Mouse (Mus musculus): ENCODE data around the gene Ghrhr.

Ghrhr gene

DNA sequence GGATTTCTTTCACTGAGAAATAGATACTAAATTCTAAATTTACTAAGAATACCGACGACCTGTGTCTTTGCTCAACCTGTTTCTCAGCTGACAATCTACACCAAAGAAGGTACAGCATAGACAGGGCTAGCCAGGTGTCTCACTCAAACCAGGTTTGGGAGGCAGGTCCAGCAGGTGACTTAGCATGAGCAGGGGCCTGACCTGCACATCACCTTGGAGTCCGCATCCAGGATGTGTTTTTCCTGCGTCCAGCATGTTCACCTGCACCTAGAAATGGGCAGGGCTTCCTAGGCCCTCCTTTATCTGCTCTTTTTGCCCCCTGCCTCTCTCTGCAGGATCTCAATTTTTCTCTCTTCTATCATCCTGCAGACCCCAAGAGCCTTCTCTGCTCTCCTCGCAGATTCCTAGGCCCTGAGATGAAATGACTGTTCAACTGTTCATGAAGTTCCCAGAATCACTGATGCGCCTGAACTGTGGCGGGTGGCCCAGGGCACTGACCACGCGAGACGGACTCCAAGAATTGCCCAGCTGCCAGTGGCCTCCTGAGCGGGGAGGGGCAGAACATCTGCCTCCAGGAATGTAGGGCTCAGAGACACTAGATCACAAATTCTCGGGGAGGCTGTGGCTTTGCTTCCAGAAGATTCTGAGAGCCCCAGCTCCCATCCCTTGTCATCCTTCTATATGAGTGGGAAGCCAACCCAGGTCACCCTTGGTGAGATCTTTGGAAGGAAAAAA, 22.2 kb upstream of the Ghrhr start:
- DNase-seq (ENCODE audit: low spot score): peak; percentile 37

DNA sequence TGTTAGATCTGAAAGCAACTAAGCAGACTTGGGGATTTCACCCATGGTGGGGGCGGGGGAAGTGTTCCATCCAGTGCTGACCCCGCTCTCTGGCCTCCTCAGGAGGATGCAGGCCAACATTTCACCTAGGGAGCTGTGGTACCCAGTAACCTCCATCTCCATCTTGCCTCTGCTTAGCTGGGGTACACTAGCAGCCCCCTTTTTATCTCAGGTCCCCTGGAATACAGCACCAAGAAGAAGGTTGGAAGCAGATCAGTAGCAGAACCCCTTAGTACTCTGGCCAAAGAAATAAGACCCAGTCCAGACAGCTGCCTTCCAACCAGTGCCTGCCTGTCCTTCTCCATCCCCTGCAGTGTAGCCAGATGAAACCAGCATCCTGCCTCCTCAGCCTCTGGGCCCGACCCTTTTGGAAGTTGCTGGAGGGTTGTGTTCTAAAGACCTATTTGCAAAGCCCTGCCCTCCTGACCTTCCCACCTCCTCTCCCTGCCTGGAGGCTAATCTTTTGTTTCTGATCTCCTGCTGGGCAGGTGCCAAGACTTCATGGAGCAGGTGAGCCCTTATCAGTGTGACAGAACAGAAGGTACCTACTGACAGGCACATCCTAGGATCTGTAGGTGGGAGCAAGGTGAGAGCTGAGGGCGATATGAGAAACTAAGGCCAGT, 21.5 kb upstream of the Ghrhr start:
- DNase-seq (ENCODE audit: low spot score): peak; percentile 39

DNA sequence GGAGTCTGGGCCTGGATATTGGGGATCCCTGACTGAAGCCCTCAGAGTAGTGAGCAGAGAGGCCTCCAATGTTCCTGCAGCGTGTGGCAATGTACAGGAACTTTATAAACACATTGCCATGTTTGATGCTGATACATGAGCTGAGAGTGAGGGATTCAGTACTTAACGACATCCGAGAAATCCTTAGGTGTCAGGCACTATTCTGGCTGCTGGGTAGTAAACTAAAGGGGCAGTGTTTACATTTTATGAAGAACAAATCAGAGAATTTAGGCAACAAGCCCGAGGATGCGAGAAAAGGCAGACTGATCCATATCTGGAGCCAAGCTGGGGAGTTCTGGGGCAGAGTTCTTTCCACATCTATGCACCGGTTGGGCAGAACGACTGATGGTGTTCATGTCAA, 20.5 kb upstream of the Ghrhr start:
- no peak for DNase-seq (ENCODE audit: low spot score)

- DNase-seq (ENCODE audit: low spot score): peak; percentile 36
Observed at GRCm38 (mm10) chr6:55356017-55356703, 19.9 kb upstream of the Ghrhr start.

GRCm38 (mm10) chr6:55356976-55357635, 19.0 kb upstream of the Ghrhr start:
- DNase-seq (ENCODE audit: low spot score): peak; percentile 30

DNA sequence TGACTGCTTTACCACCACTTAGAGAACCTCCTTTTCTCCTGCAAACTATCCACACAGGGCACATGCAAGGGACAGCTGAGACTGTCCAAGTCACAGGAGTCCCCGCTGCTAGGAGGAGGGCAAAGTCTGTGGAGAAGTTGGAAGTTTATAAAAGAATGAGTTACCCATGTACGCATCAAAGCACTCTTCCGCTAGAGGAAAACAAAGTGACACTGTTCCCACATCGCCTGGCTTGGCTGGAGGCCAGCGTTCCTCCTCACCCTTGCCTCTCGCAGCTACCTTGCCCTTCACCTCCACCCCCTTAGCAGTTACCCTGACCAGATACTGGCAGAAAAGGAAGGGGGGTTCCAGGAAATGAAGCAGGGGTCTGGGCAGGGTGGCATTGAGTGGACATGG, 18.5 kb upstream of the Ghrhr start:
- DNase-seq (ENCODE audit: low spot score): peak; percentile 71

DNA sequence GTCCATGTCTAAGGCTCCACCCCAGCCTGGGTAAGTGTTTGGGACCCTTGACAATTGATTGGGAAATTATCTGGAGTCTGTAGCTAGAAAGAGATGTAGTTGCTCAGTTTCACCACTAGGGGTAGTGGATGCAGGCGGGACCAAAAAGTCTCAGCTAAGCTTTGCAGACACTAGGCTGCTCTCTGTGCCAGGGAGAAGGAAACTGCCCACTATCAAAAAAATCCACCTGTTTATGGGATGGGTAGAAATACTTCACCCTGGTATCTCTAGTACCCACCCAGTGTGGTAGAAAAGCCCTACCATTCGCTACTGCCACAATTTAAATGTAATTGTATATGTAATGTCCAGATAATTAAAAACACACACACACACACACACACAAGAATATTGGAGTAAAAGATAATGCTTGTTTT, 17.4 kb upstream of the Ghrhr start:
- DNase-seq (ENCODE audit: low spot score): peak; percentile 31

GRCm38 (mm10) chr6:55362663-55363062, 13.4 kb upstream of the Ghrhr start:
- DNase-seq (ENCODE audit: low spot score): peak; percentile 10

- DNase-seq (ENCODE audit: low spot score): no peak
Observed at GRCm38 (mm10) chr6:55367126-55367525, 9.0 kb upstream of the Ghrhr start.

GRCm38 (mm10) chr6:55370831-55371230, 5.3 kb upstream of the Ghrhr start:
- DNase-seq (ENCODE audit: low spot score): no peak

- no peak for DNase-seq (ENCODE audit: low spot score)
Observed at GRCm38 (mm10) chr6:55376511-55376910, 416 bp downstream of the Ghrhr start.

GRCm38 (mm10) chr6:55377461-55377860, 1.4 kb downstream of the Ghrhr start:
- DNase-seq (ENCODE audit: low spot score): no peak

- peak; percentile 65 for DNase-seq (ENCODE audit: low spot score)
Observed at GRCm38 (mm10) chr6:55379641-55380335, 3.7 kb downstream of the Ghrhr start.

DNA sequence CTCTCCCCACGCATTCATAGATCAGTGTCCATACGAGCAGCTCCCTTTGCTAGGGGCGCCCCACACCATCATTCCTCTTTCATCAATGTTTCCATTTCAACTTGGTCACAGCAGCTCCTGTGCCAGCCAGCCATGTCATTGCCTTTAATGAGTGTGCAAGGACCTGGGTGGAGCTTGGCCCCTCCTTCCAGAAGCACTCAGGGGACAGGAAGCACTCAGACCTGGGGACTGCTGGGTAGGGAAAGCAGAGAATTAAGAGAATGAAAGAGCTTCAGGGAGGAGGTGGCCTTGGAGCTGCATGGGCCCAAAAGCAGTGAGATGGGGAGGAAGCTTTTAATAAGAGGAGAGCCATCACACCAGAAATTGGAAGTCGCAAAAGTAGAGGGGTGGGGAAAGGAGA, 5.9 kb downstream of the Ghrhr start:
- DNase-seq (ENCODE audit: low spot score): no peak

DNA sequence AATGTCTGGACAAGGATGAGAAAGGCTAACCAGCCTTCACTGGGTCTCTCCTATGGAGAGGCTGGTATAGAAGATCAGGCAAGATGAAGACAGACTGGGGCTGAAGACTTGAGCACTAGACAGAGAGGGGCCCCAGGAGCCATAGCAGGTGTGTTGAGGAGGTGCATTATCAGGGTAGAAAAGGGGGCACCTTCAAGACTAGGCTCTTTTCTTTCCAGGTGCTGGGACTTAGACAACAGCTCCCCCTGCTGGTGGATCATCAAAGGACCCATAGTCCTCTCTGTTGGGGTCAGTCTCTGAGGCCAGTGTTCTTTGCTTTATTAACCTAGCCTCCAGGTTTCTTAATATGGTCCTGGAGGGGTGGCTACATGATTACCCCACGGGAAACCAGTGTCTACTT, 7.8 kb downstream of the Ghrhr start:
- peak; percentile 86 for DNase-seq (ENCODE audit: low spot score)

DNA sequence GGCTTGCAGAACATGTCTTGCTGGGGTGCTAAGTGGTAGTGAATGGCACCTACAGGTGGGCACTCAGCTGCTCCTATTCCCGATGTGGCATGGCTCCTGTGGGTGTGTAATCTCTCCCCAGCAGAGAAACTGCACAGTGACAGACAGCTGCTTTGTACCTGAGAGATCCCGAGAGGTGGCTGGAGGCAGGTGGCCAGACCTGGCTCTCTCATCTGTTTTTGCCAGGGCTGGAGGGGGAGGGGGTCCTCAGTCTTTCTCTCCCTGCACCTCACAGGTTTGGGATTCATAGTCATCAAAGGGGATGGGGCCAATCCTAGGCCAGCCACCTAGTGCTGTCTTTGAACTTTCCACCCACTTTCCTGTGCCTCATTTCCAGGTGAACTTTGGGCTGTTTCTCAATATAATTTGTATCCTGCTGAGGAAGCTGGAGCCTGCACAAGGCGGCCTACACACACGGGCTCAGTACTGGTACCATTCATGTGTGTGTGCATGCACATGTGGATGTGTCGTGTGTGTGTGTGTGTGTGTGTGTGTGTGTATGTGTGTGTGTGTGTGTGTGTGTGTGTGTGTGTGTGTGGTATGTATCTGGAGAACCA, 8.4 kb downstream of the Ghrhr start:
- DNase-seq (ENCODE audit: low spot score): no peak

DNA sequence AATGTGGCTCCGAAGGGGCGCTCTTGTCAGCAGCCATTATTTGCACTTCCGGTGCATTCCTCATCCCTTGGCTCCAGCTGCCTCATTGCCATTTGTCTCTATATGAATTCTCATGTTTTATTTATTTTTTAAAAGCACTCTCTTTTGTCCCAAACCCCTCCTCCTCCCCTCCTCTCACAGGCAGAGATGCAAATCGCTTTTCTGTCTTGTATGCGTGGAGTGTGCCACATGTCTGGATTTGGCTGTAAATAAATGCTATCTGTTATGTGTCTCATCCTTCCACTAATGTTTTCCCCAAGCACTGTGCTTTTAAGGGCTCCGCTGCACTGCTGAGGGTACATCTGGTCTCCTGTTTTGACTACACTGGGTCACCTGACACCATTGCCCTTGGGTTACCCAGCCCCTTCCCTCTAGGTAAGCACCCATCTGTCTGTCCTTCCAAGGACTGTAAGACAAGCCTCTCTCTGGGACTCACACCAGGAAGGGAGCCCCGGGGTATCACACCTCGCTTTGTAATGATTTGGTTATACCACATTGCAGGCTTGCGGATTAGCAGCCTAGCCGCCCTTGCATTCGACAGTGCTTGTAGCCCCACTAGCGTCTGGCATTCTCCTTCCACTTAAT, 12.6 kb downstream of the Ghrhr start:
- no peak for DNase-seq (ENCODE audit: low spot score)

GRCm38 (mm10) chr6:55389321-55389720, 13.2 kb downstream of the Ghrhr start:
- no peak for DNase-seq (ENCODE audit: low spot score)

- no peak for DNase-seq (ENCODE audit: low spot score)
Observed at GRCm38 (mm10) chr6:55391814-55392213, 15.7 kb downstream of the Ghrhr start.

DNA sequence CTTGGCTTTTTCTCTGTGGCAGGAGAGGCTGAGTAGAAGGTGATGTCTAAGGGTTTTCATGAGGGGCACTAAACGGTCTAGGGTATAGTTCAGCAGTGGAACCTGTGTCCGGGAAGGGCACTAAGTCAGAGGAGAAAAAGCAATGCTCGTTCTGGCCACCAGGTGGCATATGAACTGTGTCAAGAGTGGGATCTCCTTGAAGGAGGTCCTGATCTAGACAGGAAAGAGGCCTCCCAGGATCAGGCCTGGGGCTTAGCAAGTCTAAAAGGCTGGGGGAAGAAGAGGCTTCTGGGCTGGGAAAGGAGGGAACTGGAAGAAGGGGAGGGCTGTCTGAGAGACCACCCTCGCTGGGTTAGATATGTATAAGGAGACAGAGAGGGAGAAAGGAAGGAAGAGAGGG, 16.4 kb downstream of the Ghrhr start:
- peak; percentile 93 for DNase-seq (ENCODE audit: low spot score)

- DNase-seq (ENCODE audit: low spot score): no peak
Observed at GRCm38 (mm10) chr6:55394854-55395253, 18.8 kb downstream of the Ghrhr start.

Data from testis, postnatal 10 days (tissue).